Mouse (Mus musculus) midbrain, embryonic 10.5 days (tissue): ENCODE measurements at regions not wholly inside any gene's neighbourhood (a gene's known extent, or its start where the extent isn't known, plus 50 kb on each side); places are given as distances from the start of the nearest gene placed in this dataset.

ENCODE experiments used
- DNase-seq: peaks from one replicate; pipeline ENCODE4 v3.0.0-alpha.2; 2017; ENCODE audit warnings: low spot score
- H3K27ac ChIP-seq: fragments of 300-500 bp; sonication (generic); replicated peaks from 2 replicates; pipeline ENCODE4 v1.5.1; 2016; ENCODE audit warnings: mild to moderate bottlenecking
- H3K27me3 ChIP-seq: fragments of 300-500 bp; sonication (generic); 2 replicates; pipeline ENCODE4 v1.6.1; 2016; ENCODE audit warnings: low read depth, mild to moderate bottlenecking; ENCODE audit not compliant: poor library complexity, severe bottlenecking
- H3K36me3 ChIP-seq: fragments of 300-500 bp; sonication (generic); 2 replicates; pipeline ENCODE4 v1.6.1; 2016; ENCODE audit warnings: mild to moderate bottlenecking, moderate library complexity
- H3K4me1 ChIP-seq: fragments of 300-500 bp; sonication (generic); 2 replicates; pipeline ENCODE4 v1.6.1; 2016
- H3K4me3 ChIP-seq: fragments of 300-500 bp; sonication (generic); 2 replicates; pipeline ENCODE4 v1.5.1; 2016; ENCODE audit warnings: mild to moderate bottlenecking, moderate library complexity
- H3K9me3 ChIP-seq: fragments of 300-500 bp; sonication (generic); replicated peaks from 2 replicates; pipeline ENCODE4 v1.6.1; 2016; ENCODE audit warnings: mild to moderate bottlenecking
- WGBS: fragments of 180-500 bp; shearing (Covaris S2); methylation state at CpG from one replicate; pipeline ENCODE4 v1.1.7; 2016; 5-methylcytosine and 5-hydroxymethylcytosine counted together

DNA sequence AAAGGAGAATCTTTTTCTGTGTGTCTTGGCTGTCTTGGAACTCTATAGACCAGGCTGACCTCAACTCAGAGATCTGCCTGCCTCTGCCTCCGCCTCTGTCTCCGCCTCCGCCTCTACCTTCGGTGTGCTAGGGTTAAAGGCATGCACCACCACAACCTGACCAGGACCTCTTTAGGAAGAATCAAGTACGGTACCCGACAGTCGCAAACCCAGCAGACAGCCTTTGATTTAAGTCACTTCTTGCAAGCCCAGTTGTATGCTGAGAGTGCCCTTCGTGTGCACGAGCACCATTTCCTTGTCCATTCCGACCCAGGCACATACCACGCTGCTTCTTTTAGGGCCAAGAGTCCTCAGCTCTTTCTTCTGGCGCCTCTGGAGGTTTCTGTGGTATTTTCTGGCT is 105.0 kb upstream of the Six3 start:
- WGBS, result 92% methylated on average over 12 of the region's 12 CpGs
- Histone ChIP-seq H3K9me3 (no peaks in the 10 kb centered on the region), H3K27ac (no peak overlapping the region), H3K36me3 (no peaks in the 10 kb centered on the region), H3K4me1 (peaks cover 5% of the 10 kb centered on the region; the same call in 1 of the 2 replicates), H3K27me3 (no peaks in the 10 kb centered on the region; the same call in 1 of the 2 replicates), H3K4me3 (no peak overlapping the region)
- DNase-seq, result no peak

GRCm38 (mm10) chr17:85512971-85513370 is 100.4 kb upstream of the Six3 start:
- no peak for DNase-seq
- no peak overlapping the region for H3K27ac ChIP-seq
- H3K36me3 ChIP-seq, result no peaks in the 10 kb centered on the region
- no peak overlapping the region for H3K4me3 ChIP-seq
- H3K4me1 ChIP-seq, result peaks cover 11% of the 10 kb centered on the region
- H3K9me3 ChIP-seq, result no peaks in the 10 kb centered on the region
- 91% methylated on average over 4 of the region's 4 CpGs for WGBS
- peaks cover 9% of the 10 kb centered on the region; the same call in 1 of the 2 replicates for H3K27me3 ChIP-seq

- peaks cover 11% of the 10 kb centered on the region for H3K4me1 ChIP-seq
- H3K27me3 ChIP-seq, result peaks cover 12% of the 10 kb centered on the region; the same call in 1 of the 2 replicates
- 92% methylated on average over 4 of the region's 4 CpGs for WGBS
- H3K9me3 ChIP-seq, result no peaks in the 10 kb centered on the region
- no peak for DNase-seq
- H3K4me3 ChIP-seq, result no peak overlapping the region
- no peak overlapping the region for H3K27ac ChIP-seq
- no peaks in the 10 kb centered on the region for H3K36me3 ChIP-seq
Measured at GRCm38 (mm10) chr17:85513936-85514335, 99.5 kb upstream of the Six3 start.

DNA sequence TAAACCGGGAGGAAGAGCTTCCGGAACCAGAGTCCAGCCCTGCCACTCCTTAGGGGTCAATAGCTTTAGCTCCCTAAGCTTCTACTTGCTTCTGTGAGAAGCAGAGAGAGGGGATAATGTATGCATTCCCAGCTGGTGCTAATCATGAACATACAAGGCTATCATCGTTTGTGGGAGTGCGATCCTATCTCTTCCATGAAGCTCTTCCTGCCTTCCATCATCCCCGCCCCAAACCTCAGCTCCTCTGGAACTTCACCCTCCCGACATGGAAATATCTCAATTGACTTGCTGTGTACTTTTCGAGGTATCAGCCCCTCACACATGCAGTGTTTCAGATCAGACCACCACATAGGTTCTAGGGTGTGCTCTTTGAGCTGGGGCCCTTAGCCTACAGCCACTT is 99.0 kb upstream of the Six3 start:
- WGBS, result 73% methylated on average over 7 of the region's 7 CpGs
- H3K27ac ChIP-seq, result no peak overlapping the region
- H3K36me3 ChIP-seq, result no peaks in the 10 kb centered on the region
- peaks cover 16% of the 10 kb centered on the region; the same call in 1 of the 2 replicates for H3K27me3 ChIP-seq
- no peaks in the 10 kb centered on the region for H3K9me3 ChIP-seq
- DNase-seq, result no peak
- H3K4me1 ChIP-seq, result peaks cover 11% of the 10 kb centered on the region
- no peak overlapping the region for H3K4me3 ChIP-seq

DNA sequence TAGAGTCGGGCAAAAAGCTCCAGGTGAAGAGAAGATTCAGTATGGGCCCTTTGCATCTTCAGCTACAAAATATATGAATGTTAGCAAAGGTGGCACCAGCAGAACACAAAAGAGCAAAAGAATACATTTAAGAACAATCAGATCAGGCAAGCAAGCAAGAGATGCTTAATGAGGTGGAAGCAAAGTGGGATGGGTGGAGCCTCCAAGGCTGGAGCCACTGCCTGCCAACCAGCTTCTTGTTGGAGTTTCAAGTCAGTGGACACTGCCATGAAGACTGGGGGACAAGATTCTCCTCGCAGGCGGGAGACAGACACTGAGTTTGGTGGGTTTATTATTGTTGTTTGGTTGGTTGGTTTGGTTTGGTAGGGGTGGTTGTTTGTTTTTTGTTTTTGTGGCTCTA is 96.1 kb upstream of the Six3 start:
- peaks cover 37% of the 10 kb centered on the region; the same call in 1 of the 2 replicates for H3K27me3 ChIP-seq
- H3K27ac ChIP-seq, result no peak overlapping the region
- H3K4me1 ChIP-seq, result peaks cover 18% of the 10 kb centered on the region

DNA sequence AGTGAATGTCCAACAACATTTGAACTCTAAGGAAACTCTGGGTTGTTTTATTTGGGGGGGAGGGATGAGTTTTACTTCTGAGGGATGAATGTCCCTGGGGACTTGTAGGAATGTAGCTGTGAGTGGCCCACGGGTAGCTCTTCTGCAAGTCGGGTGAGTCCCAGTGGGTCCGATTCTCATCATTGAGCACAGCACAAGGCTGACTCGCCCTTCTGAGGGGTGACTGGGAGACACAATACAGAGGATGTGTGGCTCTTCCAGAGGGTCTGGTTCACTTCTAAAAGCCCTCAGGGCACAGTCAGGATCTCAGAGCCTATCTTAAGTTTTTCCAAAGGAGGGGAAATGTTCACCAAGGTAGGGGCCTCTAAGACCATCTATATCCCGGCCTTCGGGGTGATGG is 94.9 kb upstream of the Six3 start:
- Histone ChIP-seq H3K36me3 (no peaks in the 10 kb centered on the region), H3K27me3 (peaks cover 45% of the 10 kb centered on the region; the same call in 1 of the 2 replicates), H3K4me1 (peaks cover 18% of the 10 kb centered on the region), H3K4me3 (no peak overlapping the region), H3K9me3 (no peaks in the 10 kb centered on the region), H3K27ac (no peak overlapping the region)
- DNase-seq, result peak; percentile 2
- 89% methylated on average over 6 of the region's 6 CpGs for WGBS

More for the DNA sequence above, 96.1 kb upstream of the Six3 start:
- no peak overlapping the region for H3K4me3 ChIP-seq
- DNase-seq, result peak; percentile 10
- H3K36me3 ChIP-seq, result no peaks in the 10 kb centered on the region
- H3K9me3 ChIP-seq, result no peaks in the 10 kb centered on the region
- WGBS, result 82% methylated on average over 3 of the region's 3 CpGs

GRCm38 (mm10) chr17:85527327-85527698 is 86.1 kb upstream of the Six3 start:
- H3K9me3 ChIP-seq, result no peaks in the 10 kb centered on the region
- H3K27me3 ChIP-seq, result peaks cover 77% of the 10 kb centered on the region
- no peak for DNase-seq
- H3K36me3 ChIP-seq, result no peaks in the 10 kb centered on the region
- H3K27ac ChIP-seq, result no peak overlapping the region
- no peak overlapping the region for H3K4me3 ChIP-seq
- 59% methylated on average over 7 of the region's 7 CpGs for WGBS
- peaks cover 23% of the 10 kb centered on the region for H3K4me1 ChIP-seq

DNA sequence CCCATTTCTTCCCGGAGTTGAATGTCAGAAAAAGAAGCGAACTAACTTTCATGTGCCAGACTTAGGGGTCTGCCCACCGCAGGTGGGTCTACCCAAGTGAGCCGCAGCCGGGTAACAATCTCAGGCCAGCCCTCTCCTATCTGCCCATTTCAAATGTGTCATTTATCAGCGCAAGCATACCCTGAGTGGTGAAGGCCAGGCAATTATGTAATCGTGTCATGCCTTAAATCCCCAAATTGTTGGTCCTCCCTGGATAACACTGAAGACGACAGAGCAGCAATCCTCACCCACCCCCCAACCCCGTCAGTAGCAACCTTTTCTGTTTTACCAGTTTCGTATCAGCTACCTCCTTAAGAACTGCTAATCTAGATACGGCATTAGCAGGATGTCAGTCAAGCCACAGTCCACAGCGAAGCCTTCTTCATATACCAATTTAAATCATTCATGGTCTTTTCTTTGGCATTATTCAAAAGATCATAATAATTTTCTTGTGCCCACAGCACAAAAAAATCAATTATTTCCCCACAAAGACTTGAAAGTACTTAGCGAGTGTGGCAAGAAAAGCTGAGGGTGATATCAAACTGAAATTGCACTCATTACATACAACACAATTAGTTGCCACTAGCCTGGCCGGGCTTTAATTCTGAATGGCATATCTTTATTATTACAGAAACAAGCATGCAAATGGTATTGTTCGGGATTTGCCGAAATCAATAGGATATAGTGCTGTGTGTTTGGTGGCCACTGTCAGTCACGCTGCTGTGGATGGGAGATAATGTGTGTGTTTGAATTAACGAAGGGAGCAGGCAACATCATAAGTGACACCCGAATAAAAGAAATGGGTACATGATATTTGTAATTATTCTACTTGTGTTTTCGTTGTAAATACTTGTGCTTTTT is 85.1 kb upstream of the Six3 start:
- Histone ChIP-seq H3K4me1 (peaks cover 23% of the 10 kb centered on the region), H3K4me3 (no peak overlapping the region), H3K27me3 (peaks cover 70% of the 10 kb centered on the region), H3K9me3 (no peaks in the 10 kb centered on the region), H3K27ac (no peak overlapping the region), H3K36me3 (no peaks in the 10 kb centered on the region)
- no peak for DNase-seq
- WGBS, result 69% methylated on average over 20 of the region's 20 CpGs

- 87% methylated on average over 3 of the region's 3 CpGs for WGBS
- Histone ChIP-seq H3K4me1 (no peaks in the 10 kb centered on the region), H3K27ac (no peak overlapping the region), H3K27me3 (peaks cover 20% of the 10 kb centered on the region), H3K9me3 (no peaks in the 10 kb centered on the region; the same call in 1 of the 2 replicates), H3K4me3 (no peak overlapping the region), H3K36me3 (no peaks in the 10 kb centered on the region)
- DNase-seq, result peak; percentile 8
Measured at GRCm38 (mm10) chr17:85536311-85536710, 77.1 kb upstream of the Six3 start.

GRCm38 (mm10) chr17:85541258-85541777 is 72.1 kb upstream of the Six3 start:
- 90% methylated on average over 2 of the region's 2 CpGs for WGBS
- H3K9me3 ChIP-seq, result no peaks in the 10 kb centered on the region; the same call in 1 of the 2 replicates
- H3K27me3 ChIP-seq, result no peaks in the 10 kb centered on the region
- DNase-seq, result no peak
- no peak overlapping the region for H3K27ac ChIP-seq
- no peaks in the 10 kb centered on the region for H3K4me1 ChIP-seq
- no peak overlapping the region for H3K4me3 ChIP-seq
- no peaks in the 10 kb centered on the region for H3K36me3 ChIP-seq

GRCm38 (mm10) chr17:85548061-85548460 is 65.3 kb upstream of the Six3 start:
- H3K27me3 ChIP-seq, result peaks cover 12% of the 10 kb centered on the region
- no peak overlapping the region for H3K4me3 ChIP-seq
- no peaks in the 10 kb centered on the region for H3K4me1 ChIP-seq
- H3K36me3 ChIP-seq, result no peaks in the 10 kb centered on the region
- no peaks in the 10 kb centered on the region for H3K9me3 ChIP-seq
- no peak overlapping the region for H3K27ac ChIP-seq
- DNase-seq, result no peak
- 89% methylated on average over 5 of the region's 5 CpGs for WGBS

DNA sequence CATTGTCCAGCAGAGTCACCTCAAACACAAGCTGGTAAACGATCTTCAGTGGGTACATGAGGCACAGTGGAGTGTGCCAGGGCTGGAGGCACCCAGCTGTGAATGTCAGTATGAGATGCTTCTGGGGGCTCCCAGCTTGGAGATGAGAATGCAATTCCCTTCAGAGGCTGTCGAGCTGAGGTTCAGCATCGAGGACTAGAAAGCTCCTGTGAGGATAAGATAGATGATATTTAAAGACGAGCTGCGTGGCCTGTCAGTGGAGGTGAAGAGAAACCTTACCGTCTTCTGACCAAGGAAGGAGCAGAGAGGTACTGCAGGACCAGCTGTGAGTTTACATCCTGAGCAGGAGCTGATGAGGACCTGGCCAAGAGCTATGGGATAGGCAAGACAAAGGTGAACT is 52.4 kb upstream of the Six3 start:
- 88% methylated on average over 6 of the region's 6 CpGs for WGBS
- Histone ChIP-seq H3K4me1 (peaks cover 6% of the 10 kb centered on the region; the same call in 1 of the 2 replicates), H3K4me3 (no peak overlapping the region), H3K36me3 (no peaks in the 10 kb centered on the region), H3K27me3 (no peaks in the 10 kb centered on the region), H3K9me3 (peaks cover 6% of the 10 kb centered on the region; the same call in 1 of the 2 replicates), H3K27ac (no peak overlapping the region)
- DNase-seq, result peak; percentile 7
